Mouse (Mus musculus): ENCODE measurements at regions not wholly inside any gene's neighbourhood (a gene's known extent, or its start where the extent isn't known, plus 50 kb on each side); places are given as distances from the start of the nearest gene placed in this dataset.

DNA sequence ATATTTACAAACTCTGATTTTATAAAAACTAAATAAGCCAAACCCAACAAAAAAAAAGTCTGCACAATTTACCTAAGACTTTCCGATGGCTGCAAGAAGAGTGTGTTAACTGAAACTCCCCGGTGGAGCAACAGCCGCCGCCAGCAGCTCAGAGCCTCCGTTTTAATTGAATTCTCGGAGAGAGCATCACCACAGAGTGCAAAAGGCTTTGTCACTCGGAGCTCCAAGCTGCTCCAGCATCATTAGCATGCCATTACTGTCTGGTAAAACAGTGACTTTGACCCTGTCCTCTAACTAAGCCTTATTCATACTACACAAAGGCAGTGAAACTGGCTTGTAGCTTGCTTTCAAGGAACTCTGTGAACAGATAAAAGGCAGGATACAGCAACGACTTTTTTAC lies 176.5 kb downstream of the Efnb2 start:
- no peak for DNase-seq (ENCODE audit: low spot score)

- DNase-seq (ENCODE audit: low spot score): no peak
Observed at GRCm38 (mm10) chr8:8482707-8483480, 178.1 kb downstream of the Efnb2 start.

- no peak for DNase-seq (ENCODE audit: low spot score)
Observed at GRCm38 (mm10) chr8:8477456-8477855, 183.6 kb downstream of the Efnb2 start.

- no peak for DNase-seq (ENCODE audit: low spot score)
Observed at GRCm38 (mm10) chr8:8468552-8468951, 192.5 kb downstream of the Efnb2 start.

GRCm38 (mm10) chr8:8466526-8467244 lies 194.4 kb downstream of the Efnb2 start:
- no peak for DNase-seq (ENCODE audit: low spot score)

GRCm38 (mm10) chr8:8462455-8462854 lies 198.6 kb downstream of the Efnb2 start:
- DNase-seq (ENCODE audit: low spot score): no peak

DNA sequence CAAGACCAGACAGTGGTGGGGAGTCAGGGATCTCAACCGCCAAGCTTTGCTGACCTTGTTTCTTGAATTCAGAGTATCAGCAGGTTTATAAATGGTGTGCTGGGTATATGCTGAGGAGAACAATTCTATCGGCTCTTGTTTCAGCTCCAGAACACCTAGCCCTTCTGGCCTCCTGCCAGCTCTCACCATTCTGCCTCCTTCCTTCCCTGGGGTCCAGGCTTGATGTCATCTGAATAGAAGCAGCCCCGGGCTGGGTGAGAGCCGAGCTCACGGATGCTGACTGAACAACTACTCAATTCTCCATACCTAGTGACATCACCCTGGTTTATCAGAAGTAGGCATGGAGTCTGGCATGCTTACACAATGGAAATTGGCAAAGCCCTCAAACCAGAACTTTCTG lies 203.5 kb downstream of the Efnb2 start:
- no peak for DNase-seq (ENCODE audit: low spot score)

DNA sequence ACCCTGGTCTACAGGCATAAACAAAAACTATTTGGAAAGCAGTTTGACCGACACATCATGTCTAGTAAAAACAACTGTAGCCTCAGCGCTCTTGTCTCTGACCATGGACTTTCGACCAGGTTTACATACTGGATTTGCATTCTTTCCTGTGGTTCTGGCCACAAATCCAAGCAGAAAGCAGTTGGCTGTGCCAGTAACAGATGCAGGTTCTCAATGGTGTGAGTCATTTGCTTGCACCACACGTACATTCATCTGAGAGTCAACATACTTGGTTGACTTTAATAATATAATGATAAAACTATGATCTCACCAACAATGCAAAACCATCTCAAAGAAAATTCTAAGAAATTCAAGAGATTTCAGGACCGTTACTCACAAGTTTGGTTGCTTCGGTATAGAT lies 207.1 kb downstream of the Efnb2 start:
- DNase-seq (ENCODE audit: low spot score): no peak

DNA sequence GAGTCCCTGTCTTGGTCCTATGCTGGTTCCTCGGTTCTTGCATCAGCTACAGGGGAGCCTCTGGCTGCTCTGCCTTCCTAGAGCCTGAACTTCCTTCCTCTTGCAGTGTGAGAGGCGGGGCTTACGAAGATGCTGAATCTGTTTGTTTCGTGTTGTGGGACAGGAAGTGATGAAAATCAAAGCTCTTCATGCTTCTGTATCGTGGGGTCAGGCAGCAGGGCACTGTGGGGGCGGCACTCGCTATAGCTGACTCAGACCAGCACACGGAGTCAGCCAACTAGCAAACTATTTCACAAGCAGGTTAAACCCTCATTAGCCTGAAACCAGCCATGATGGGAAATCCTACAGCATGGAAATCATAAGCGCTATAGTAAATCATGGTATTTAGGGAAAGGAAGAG lies 208.8 kb downstream of the Efnb2 start:
- no peak for DNase-seq (ENCODE audit: low spot score)

GRCm38 (mm10) chr8:8448911-8449310 lies 212.1 kb downstream of the Efnb2 start:
- no peak for DNase-seq (ENCODE audit: low spot score)

GRCm38 (mm10) chr8:8441568-8441967 lies 219.5 kb downstream of the Efnb2 start:
- DNase-seq (ENCODE audit: low spot score): no peak

GRCm38 (mm10) chr8:8440903-8441302 lies 220.1 kb downstream of the Efnb2 start:
- no peak for DNase-seq (ENCODE audit: low spot score)

GRCm38 (mm10) chr8:8426201-8426600 lies 234.8 kb downstream of the Efnb2 start:
- no peak for DNase-seq (ENCODE audit: low spot score)

GRCm38 (mm10) chr8:8423443-8423842 lies 237.6 kb downstream of the Efnb2 start:
- DNase-seq (ENCODE audit: low spot score): no peak

GRCm38 (mm10) chr8:8421713-8422112 lies 239.3 kb downstream of the Efnb2 start:
- DNase-seq (ENCODE audit: low spot score): no peak

- no peak for DNase-seq (ENCODE audit: low spot score)
Observed at GRCm38 (mm10) chr8:8419360-8420330, 241.4 kb downstream of the Efnb2 start.

GRCm38 (mm10) chr8:8418929-8419328 lies 242.1 kb downstream of the Efnb2 start:
- DNase-seq (ENCODE audit: low spot score): no peak

DNA sequence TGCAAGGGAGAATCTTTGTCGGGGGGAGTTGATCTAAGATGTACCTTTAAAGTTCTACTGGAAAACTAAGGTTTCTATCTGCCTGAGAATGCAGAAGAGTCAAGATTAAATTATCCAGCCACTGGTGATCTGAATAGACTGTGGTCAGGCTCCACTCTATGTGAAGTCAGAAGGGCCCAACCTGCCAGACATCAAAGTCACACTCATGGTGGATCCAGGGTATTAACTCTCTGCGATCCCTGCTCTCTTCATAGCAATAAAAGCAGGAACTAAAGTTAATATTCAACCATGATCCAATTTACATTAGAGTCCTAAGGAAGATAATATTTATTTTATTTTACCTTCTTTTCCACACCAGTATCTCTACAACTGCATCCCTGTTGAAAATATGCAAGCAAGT lies 242.5 kb downstream of the Efnb2 start:
- DNase-seq (ENCODE audit: low spot score): no peak

DNA sequence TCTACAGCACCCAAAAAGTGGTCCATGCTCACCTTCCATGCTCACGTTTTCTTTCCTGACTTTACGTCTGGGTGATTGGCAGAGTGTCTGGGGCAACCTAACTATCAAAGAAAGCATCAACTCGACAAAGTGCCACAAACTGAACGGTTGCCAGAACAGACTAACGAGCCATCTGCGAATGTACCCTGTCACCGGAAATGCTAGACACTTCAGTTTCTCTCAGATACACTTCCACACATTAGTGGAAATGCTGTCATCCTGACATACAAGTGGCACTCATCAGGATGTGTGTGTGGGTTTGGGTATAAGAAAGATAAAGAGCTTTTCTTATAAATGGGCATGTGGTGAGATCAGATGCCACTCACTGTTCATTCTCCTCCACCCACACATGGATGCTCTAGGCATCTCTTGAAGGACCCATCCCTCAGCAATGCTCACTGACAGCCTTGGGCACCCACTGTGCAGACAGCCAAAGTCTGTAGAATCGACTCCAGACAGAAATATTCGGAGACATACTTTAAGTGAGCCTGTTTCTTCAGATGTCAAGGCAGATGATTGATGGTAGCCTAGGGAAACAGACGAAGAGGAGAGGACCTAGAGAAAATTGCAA lies 244.8 kb downstream of the Efnb2 start:
- DNase-seq (ENCODE audit: low spot score): no peak

DNA sequence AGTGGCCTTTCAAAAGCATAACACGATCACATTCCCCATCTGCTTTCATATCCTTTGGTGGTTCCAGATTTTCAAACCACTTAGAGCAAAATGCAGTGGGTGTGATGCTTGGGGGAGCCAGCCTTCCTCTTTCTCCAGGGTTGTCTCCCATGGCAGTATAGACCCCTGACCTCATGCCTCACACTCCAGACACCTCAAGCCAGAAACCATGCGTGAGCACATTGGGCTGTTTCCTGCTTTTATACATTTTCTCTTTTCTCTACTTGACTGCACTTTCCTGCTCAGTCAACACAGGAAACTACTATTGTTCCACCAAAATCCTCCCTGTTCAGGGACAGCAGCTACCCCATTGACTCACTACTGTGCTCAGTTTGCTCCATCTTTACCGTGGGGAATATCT lies 253.7 kb downstream of the Efnb2 start:
- no peak for DNase-seq (ENCODE audit: low spot score)

DNA sequence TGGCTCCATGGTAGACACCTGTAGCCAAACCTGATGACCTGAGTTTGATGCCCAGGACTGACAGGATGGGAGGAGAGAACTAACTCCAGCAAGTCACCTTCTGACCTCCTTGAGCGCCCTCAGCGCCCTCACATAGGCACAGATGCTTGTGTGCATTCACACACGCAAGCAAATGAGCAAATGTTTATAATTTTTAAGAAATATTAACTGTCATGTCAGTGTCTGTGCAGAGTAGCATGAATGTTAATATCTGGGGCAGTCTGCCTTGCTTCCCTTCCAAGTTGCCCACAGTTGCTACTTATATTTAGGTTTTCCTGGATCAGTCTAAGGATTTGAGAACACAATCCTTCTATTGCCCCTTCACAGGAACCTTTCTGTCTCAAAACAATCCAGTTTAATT lies 257.6 kb downstream of the Efnb2 start:
- no peak for DNase-seq (ENCODE audit: low spot score)

- DNase-seq (ENCODE audit: low spot score): peak; percentile 25
Observed at GRCm38 (mm10) chr8:8392303-8392702, 268.7 kb downstream of the Efnb2 start.
